Mouse (Mus musculus) G1E (cell line): Measurements from ENCODE around the gene Efcab8.

ENCODE experiments used
- CTCF ChIP-seq: IDR thresholded peaks from 2 replicates; pipeline ENCODE4 v1.5.1; 2012; ENCODE audit warnings: low read depth, low read length, inconsistent platforms, mixed read lengths
- GATA1 ChIP-seq: IDR thresholded peaks from 2 replicates; pipeline ENCODE4 v1.6.1; 2012; ENCODE audit warnings: borderline replicate concordance, low read length, inconsistent platforms, mixed read lengths
- POLR2AphosphoS5 ChIP-seq: IDR thresholded peaks from 2 replicates; pipeline ENCODE4 v1.6.1; 2012; ENCODE audit warnings: low read depth, low read length, inconsistent platforms; ENCODE audit not compliant: insufficient replicate concordance
- TAL1 ChIP-seq: conservative IDR thresholded peaks from 2 replicates; pipeline ENCODE4 v1.6.1; 2012; ENCODE audit warnings: low read depth, low read length, inconsistent platforms, mixed read lengths

GRCm38 (mm10) chr2:153842854-153843253 is 63.1 kb downstream of the Efcab8 start:
- TF ChIP-seq CTCF: no peak
- TF ChIP-seq POLR2AphosphoS5: no peak
- no peak for TF ChIP-seq GATA1
- TF ChIP-seq TAL1: no peak
